In genomic region chr13:37508385-37509351, GRCm38 (mm10) we compare ENCODE assay signal across 8 mouse cellular contexts.
DNase-seq lines count a peak whose midpoint lies in the region; ATAC-seq and TF ChIP-seq lines count a peak whose summit lies in the region.

No protein-coding gene starts in this region.

- WGBS in forebrain, embryonic 11.5 days, result 50% methylated on average over 19 of the region's 19 CpGs
- WGBS in hindbrain, embryonic 16.5 days, result 46% methylated on average over 19 of the region's 19 CpGs
- WGBS in liver, embryonic 12.5 days (ENCODE audit: insufficient replicate concordance), result 20% methylated on average over 19 of the region's 19 CpGs
- WGBS in small intestine, adult 2 months, result 13% methylated on average over 19 of the region's 19 CpGs

- H3K36me3 ChIP-seq in forebrain, embryonic 11.5 days (ENCODE audit: control insufficient read depth, insufficient read depth, low read length), result no peaks in the 10 kb centered on the region
- H3K36me3 ChIP-seq in hindbrain, embryonic 16.5 days (ENCODE audit: control insufficient read depth, insufficient read depth, low read length), result no peaks in the 10 kb centered on the region
- no peaks in the 10 kb centered on the region for H3K36me3 ChIP-seq in liver, embryonic 12.5 days
- H3K36me3 ChIP-seq in small intestine, adult 2 months (ENCODE audit: control insufficient read depth, insufficient read depth, low read length), result no peaks in the 10 kb centered on the region

- H3K27ac ChIP-seq in forebrain, embryonic 11.5 days (ENCODE audit: low read depth, low read length), result peak overlapping the region; percentile 12; the same call in 1 of the 2 replicates
- peak overlapping the region; percentile 45; the same call in 1 of the 2 replicates for H3K27ac ChIP-seq in hindbrain, embryonic 16.5 days (ENCODE audit: low read depth, low read length)
- H3K27ac ChIP-seq in liver, embryonic 12.5 days, result peak overlapping the region; percentile 72
- H3K27ac ChIP-seq in small intestine, adult 2 months (ENCODE audit: insufficient read depth, low read depth, low read length), result peak overlapping the region; percentile 93

- TF ChIP-seq CTCF in small intestine, adult 2 months (IDR thresholded peaks at IDR 0.05; ENCODE audit: extremely low read depth, insufficient read length, insufficient replicate concordance, low read depth, low read length), result no peak

- H3K9ac ChIP-seq in forebrain, embryonic 11.5 days (ENCODE audit: low read length), result no peak overlapping the region
- 0 out of 2 replicates have a peak overlapping the region, but pooled peaks have one; percentile 2 for H3K9ac ChIP-seq in hindbrain, embryonic 16.5 days (ENCODE audit: low read depth, low read length)
- H3K9ac ChIP-seq in liver, embryonic 12.5 days, result no peak overlapping the region

- DNase-seq in ovary, postnatal 36 days (ENCODE audit: low spot score), result peak; percentile 59
- no peak for DNase-seq in ovary, postnatal 14 days (ENCODE audit: low spot score)
- DNase-seq in forebrain, embryonic 11.5 days (ENCODE audit: low spot score), result no peak
- no peak for DNase-seq in layer of hippocampus, adult 8-10 months (ENCODE audit: low spot score in 2 of 2)
- DNase-seq in urinary bladder, postnatal 25 days (ENCODE audit: low spot score), result no peak

- peaks cover 9% of the 10 kb centered on the region; the same call in 1 of the 2 replicates for H3K4me1 ChIP-seq in forebrain, embryonic 11.5 days (replicated peaks; ENCODE audit: control insufficient read depth, insufficient read depth, low read length)
- peaks cover 7% of the 10 kb centered on the region for H3K4me1 ChIP-seq in hindbrain, embryonic 16.5 days (ENCODE audit: control insufficient read depth, insufficient read depth, low read depth, low read length)
- H3K4me1 ChIP-seq in liver, embryonic 12.5 days, result peaks cover 61% of the 10 kb centered on the region
- H3K4me1 ChIP-seq in small intestine, adult 2 months (ENCODE audit: control insufficient read depth, insufficient read depth, insufficient read length, low read length), result peaks cover 39% of the 10 kb centered on the region

- no peaks in the 10 kb centered on the region for H3K9me3 ChIP-seq in forebrain, embryonic 11.5 days (ENCODE audit: control insufficient read depth, low read length)
- H3K9me3 ChIP-seq in hindbrain, embryonic 16.5 days (ENCODE audit: control insufficient read depth, low read length), result no peaks in the 10 kb centered on the region
- no peaks in the 10 kb centered on the region for H3K9me3 ChIP-seq in liver, embryonic 12.5 days (replicated peaks)

- no peak overlapping the region for H3K4me3 ChIP-seq in forebrain, embryonic 11.5 days (ENCODE audit: low read depth, low read length)
- no peak overlapping the region for H3K4me3 ChIP-seq in hindbrain, embryonic 16.5 days (ENCODE audit: low read length)
- peak overlapping the region; percentile 0; the same call in 1 of the 2 replicates for H3K4me3 ChIP-seq in liver, embryonic 12.5 days
- H3K4me3 ChIP-seq in small intestine, adult 2 months (ENCODE audit: low read depth, low read length), result peak overlapping the region; percentile 50

- H3K4me2 ChIP-seq in forebrain, embryonic 11.5 days (ENCODE audit: low read depth, low read length, severe bottlenecking), result no peak overlapping the region
- H3K4me2 ChIP-seq in hindbrain, embryonic 16.5 days (ENCODE audit: low read length), result no peak overlapping the region
- peak overlapping the region; percentile 57 for H3K4me2 ChIP-seq in liver, embryonic 12.5 days

- no peaks in the 10 kb centered on the region for H3K27me3 ChIP-seq in forebrain, embryonic 11.5 days (ENCODE audit: control insufficient read depth, insufficient read depth, low read length)
- no peaks in the 10 kb centered on the region for H3K27me3 ChIP-seq in hindbrain, embryonic 16.5 days (replicated peaks; ENCODE audit: control insufficient read depth, insufficient read depth, low read length)
- peaks cover 2% of the 10 kb centered on the region; the same call in 1 of the 2 replicates for H3K27me3 ChIP-seq in liver, embryonic 12.5 days (replicated peaks)
- no peaks in the 10 kb centered on the region for H3K27me3 ChIP-seq in small intestine, adult 2 months (ENCODE audit: control insufficient read depth, insufficient read depth, low read length)

- TF ChIP-seq POLR2A in small intestine, adult 2 months (IDR thresholded peaks at IDR 0.05; ENCODE audit: low read depth, low read length), result peak; percentile 36; the same call in 1 of the 2 replicates

- ATAC-seq in forebrain, embryonic 11.5 days (replicated peaks; ENCODE audit: low FRiP score), result 0 out of 2 replicates have a peak, but pooled peaks have one; percentile 6
- 0 out of 2 replicates have a peak, but pooled peaks have one; percentile 32 for ATAC-seq in hindbrain, embryonic 16.5 days
- ATAC-seq in liver, embryonic 12.5 days, result peak; percentile 14; the same call in 1 of the 2 replicates

Comparison
In these comparisons a context has a peak if more than half of its experiments do, and no peak if none do; other contexts are left out.
1. H3K27ac ChIP-seq: peak in every context shown above with its lines; median percentile 93 in small intestine, adult 2 months; 72 in liver, embryonic 12.5 days; 45 in hindbrain, embryonic 16.5 days; 12 in forebrain, embryonic 11.5 days.
2. H3K4me3 ChIP-seq: peak in liver, embryonic 12.5 days (single experiment) and small intestine, adult 2 months (single experiment); none in forebrain, embryonic 11.5 days (single experiment) and hindbrain, embryonic 16.5 days (single experiment).
3. Peak in every context shown above with its lines, with median percentiles within 50 percentile points of each other: ATAC-seq.